Mouse (Mus musculus) gastrocnemius, adult 2 months (tissue): ENCODE measurements around the gene Ppfibp1. TPM values are rescaled to one million over a fixed set of nuclear protein-coding genes. Genes with fewer than 3 reads are reported as not detected.

Experiments used
- DNase-seq: peaks from one replicate; pipeline ENCODE4 v3.0.0; 2022
- H3K27ac ChIP-seq: fragments of 200-600 bp; 2 replicates; pipeline ENCODE4 v1.8.1; 2022; ENCODE audit warnings: mild to moderate bottlenecking
- H3K4me3 ChIP-seq: fragments of 200-600 bp; 2 replicates; pipeline ENCODE4 v1.8.1; 2022; ENCODE audit warnings: mild to moderate bottlenecking, moderate library complexity
- CTCF ChIP-seq: fragments of 200-600 bp; IDR thresholded peaks from 2 replicates; pipeline ENCODE4 v1.8.1; 2022; ENCODE audit warnings: antibody characterized with exemption, mild to moderate bottlenecking, moderate library complexity
- intact Hi-C: fragments of 180-260 bp; cut with DNase I; formaldehyde crosslinking; loops from one replicate; pipeline ENCODE4 v1.15.1; 2025
- total RNA-seq, 2 experiments: library from RNA; stranded (reverse); gene quantifications; 2 replicates each; pipeline ENCODE4 v1.2.3; 2021

The Ppfibp1 gene
- total RNA-seq, 2 experiments from 2014 or later = 40.3 to 44.8 TPM

GRCm38 (mm10) chr6:146941505-146942275 is 53.4 kb downstream of the Ppfibp1 start:
- H3K4me3 ChIP-seq = no peak overlapping the region
- no peak for TF ChIP-seq CTCF
- H3K27ac ChIP-seq = peak overlapping the region; percentile 48
- no peak for DNase-seq
- intact Hi-C loops = no loop called here

DNA sequence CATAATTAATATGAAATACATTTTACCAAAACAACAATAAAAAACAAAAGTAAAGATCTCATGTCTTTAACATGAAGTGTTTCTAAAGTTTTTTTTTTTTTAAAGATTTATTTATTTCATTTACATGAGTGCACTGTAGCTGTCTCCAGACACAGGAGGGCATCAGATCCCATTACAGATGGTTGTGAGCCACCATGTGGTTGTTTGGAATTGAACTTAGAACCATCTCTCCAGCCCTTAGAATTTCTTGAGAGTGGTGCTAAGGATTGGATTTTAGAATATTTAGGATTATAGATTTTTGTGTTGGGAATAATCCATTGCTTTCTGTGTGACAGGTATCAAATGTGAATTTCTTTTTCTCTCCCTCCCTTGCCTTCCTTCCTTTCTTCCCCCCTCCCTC is 55.7 kb downstream of the Ppfibp1 start:
- DNase-seq = no peak
- Histone ChIP-seq H3K4me3 (no peak overlapping the region), H3K27ac (peak overlapping the region; percentile 74)
- peak; percentile 19; the same call in 1 of the 2 replicates for TF ChIP-seq CTCF
- intact Hi-C loops = no loop called here

DNA sequence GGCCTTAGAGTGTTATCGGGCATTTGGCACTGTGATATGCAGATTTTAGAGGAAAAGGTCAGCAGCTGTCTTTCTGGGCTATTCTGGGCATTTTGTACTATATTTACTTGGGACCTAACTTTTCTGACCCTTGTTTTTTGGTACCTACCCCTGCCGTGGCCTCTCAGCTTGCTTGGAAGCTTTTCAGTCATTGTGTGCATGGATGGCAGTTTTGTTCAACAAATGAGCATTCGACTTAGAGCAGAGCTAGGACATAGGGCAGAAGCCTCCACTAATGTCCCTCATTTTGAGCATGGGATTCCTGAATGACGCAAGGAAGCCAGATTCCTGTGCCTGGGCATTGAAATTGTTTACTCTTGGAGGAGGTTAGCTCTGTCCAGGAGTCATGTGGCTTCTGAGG is 56.5 kb downstream of the Ppfibp1 start:
- DNase-seq = no peak
- no peak overlapping the region; the same call in 1 of the 2 replicates for H3K4me3 ChIP-seq
- intact Hi-C loops = no loop called here
- H3K27ac ChIP-seq = peak overlapping the region; percentile 74
- TF ChIP-seq CTCF = no peak

DNA sequence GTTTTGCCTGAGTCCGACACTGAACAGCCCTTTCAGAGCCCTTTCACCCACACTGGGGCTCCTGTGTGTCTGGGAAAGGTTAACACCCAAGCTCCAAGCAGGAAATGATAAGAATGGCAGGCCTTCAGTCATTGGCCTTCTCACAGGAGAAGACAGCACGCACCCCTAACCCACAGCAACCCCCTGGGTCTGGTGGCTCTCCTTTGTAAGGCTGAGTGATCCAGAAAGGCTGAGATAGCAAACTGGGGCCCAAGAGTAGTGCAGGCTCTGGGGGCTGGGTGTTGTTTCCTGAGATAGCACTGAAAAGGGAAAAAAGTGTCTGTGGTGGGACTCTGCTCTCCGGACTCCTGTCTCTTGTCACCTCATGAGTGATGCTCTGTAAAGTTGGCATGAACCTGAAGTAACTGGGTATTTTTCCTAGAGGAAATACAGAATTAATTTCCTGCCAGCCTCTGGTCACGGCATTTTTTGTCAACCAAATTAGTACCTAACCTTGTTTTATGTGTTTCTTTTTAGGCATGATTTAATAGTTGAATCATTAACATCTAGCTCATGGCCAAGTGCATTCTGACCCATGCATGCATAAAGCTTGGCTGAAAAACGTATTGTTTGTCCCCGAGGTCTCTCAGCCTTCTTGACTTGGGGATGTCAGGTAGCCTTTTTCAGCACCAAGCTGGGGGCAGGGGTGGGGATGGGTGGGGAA is 58.2 kb downstream of the Ppfibp1 start:
- intact Hi-C loops = loop anchor here (1.0 kb wide), 1 partner anchor 58 kb away; the partner anchor contains the start of gene Ppfibp1
- Histone ChIP-seq H3K27ac (peak overlapping the region; percentile 52), H3K4me3 (no peak overlapping the region)
- TF ChIP-seq CTCF = no peak
- no peak for DNase-seq

- DNase-seq = no peak
- H3K4me3 ChIP-seq = no peak overlapping the region
- TF ChIP-seq CTCF = no peak
- intact Hi-C loops = no loop called here
- H3K27ac ChIP-seq = peak overlapping the region; percentile 52; the same call in 1 of the 2 replicates
Observed at GRCm38 (mm10) chr6:146947186-146947585, 58.9 kb downstream of the Ppfibp1 start.

- Histone ChIP-seq H3K4me3 (no peak overlapping the region), H3K27ac (peak overlapping the region; percentile 31; the same call in 1 of the 2 replicates)
- TF ChIP-seq CTCF = no peak
- intact Hi-C loops = no loop called here
- no peak for DNase-seq
Observed at GRCm38 (mm10) chr6:146949682-146950453, 61.6 kb downstream of the Ppfibp1 start.

- DNase-seq = no peak
- Histone ChIP-seq H3K4me3 (no peak overlapping the region), H3K27ac (no peak overlapping the region)
- intact Hi-C loops = no loop called here
- no peak for TF ChIP-seq CTCF
Observed at GRCm38 (mm10) chr6:146950454-146950832, 62.2 kb downstream of the Ppfibp1 start.

- Histone ChIP-seq H3K4me3 (no peak within 1 kb of the TSS), H3K27ac (no peak within 1 kb of the TSS)
- intact Hi-C loops = no loop called here
- TF ChIP-seq CTCF = no peak
- no peak for DNase-seq
Observed at GRCm38 (mm10) chr6:146954258-146954657, 66.0 kb downstream of the Ppfibp1 start, which contains the start of gene 1700034J05Rik. TSS of gene 1700034J05Rik (minus strand) at chr6:146954422.

- intact Hi-C loops = no loop called here
- no peak for TF ChIP-seq CTCF
- Histone ChIP-seq H3K4me3 (no peak overlapping the region), H3K27ac (no peak overlapping the region)
- no peak for DNase-seq
Observed at GRCm38 (mm10) chr6:146955475-146955874, 67.2 kb downstream of the Ppfibp1 start.

DNA sequence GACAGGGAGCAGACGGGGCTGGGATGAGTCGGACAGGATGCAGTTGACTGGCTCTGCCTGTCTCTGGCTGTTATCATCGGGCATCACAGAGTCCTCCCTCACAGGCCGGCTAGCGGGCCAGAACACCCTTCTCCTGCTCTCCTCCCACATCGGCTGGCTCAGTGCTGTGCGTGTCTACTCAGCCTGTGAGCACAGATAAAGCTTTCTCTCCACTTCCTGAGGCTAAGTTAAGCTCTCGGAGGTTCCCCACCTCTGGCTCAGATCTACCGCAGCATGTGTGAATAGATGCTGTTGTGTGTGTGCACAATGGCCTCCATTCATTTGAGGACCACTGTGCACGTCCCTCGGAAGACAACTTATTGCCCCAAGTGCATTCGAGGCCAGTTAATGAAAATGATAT is 67.6 kb downstream of the Ppfibp1 start:
- Histone ChIP-seq H3K27ac (no peak overlapping the region), H3K4me3 (no peak overlapping the region)
- TF ChIP-seq CTCF = no peak
- DNase-seq = no peak
- intact Hi-C loops = no loop called here

DNA sequence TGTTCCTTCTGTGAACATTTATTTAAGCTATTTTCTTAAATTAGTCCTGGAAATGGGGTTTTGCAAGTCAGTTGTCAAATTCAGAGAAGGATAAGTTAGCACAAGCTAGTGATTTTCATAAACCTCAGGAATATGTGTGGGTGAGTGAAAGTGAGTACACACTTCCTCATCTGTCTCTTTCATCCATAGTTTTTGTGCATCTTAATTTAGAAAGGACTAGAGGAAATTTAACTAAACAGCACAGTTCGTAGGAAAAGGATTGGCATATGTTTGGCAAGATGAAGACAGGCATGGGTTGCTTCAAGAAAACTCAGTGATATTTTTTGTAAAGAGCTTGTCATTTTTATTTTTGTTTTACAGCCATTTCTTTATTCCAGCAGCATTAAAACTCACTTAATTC is 68.7 kb downstream of the Ppfibp1 start:
- intact Hi-C loops = no loop called here
- no peak for TF ChIP-seq CTCF

GRCm38 (mm10) chr6:146958694-146959093 is 70.4 kb downstream of the Ppfibp1 start:
- H3K27ac ChIP-seq = no peak overlapping the region
- intact Hi-C loops = no loop called here
- DNase-seq = no peak
- TF ChIP-seq CTCF = no peak
- H3K4me3 ChIP-seq = no peak overlapping the region

More for the DNA sequence above, 68.7 kb downstream of the Ppfibp1 start:
- no peak for DNase-seq
- Histone ChIP-seq H3K27ac (no peak overlapping the region), H3K4me3 (no peak overlapping the region)
